Mouse (Mus musculus): Measurements from ENCODE around the gene Dpp3.
A peak's percentile ranks its signal among the peaks of the same experiment; 100 is the strongest.
"Not testable (repeated sequence)": the region's sequence is repeated elsewhere in the genome, so short reads cannot be mapped to it uniquely, and the experiment has no call there.

The Dpp3 gene

GRCm38 (mm10) chr19:4896780-4897520, 31.1 kb downstream of the Dpp3 start:
- no peak for DNase-seq (ENCODE audit: low spot score in 2 of 2)

GRCm38 (mm10) chr19:4891798-4892197, 36.3 kb downstream of the Dpp3 start:
- no peak for DNase-seq (ENCODE audit: low spot score in 2 of 2)

GRCm38 (mm10) chr19:4889791-4890190, 38.3 kb downstream of the Dpp3 start:
- no peak for DNase-seq (ENCODE audit: low spot score in 2 of 2)

GRCm38 (mm10) chr19:4883961-4884360, 44.1 kb downstream of the Dpp3 start:
- DNase-seq (ENCODE audit: low spot score in 2 of 2): no peak

GRCm38 (mm10) chr19:4879324-4879703, 48.8 kb downstream of the Dpp3 start:
- DNase-seq (ENCODE audit: low spot score in 2 of 2): no peak

GRCm38 (mm10) chr19:4878405-4879323, 49.4 kb downstream of the Dpp3 start, which contains the start of gene Zdhhc24:
Gene Zdhhc24, plus strand, starts transcription at chr19:4878668.
- peak; percentile 92 to 94 for DNase-seq (ENCODE audit: low spot score in 2 of 2)

GRCm38 (mm10) chr19:4877785-4878184, 50.3 kb downstream of the Dpp3 start, which contains the start of gene Actn3:
Gene Actn3, minus strand, starts transcription at chr19:4877909.
- no peak for DNase-seq (ENCODE audit: low spot score in 2 of 2)

- DNase-seq (ENCODE audit: low spot score in 2 of 2): no peak
Observed at GRCm38 (mm10) chr19:4876755-4877154, 51.3 kb downstream of the Dpp3 start.

GRCm38 (mm10) chr19:4876241-4876640, 51.8 kb downstream of the Dpp3 start:
- no peak for DNase-seq (ENCODE audit: low spot score in 2 of 2)

GRCm38 (mm10) chr19:4874613-4875012, 53.5 kb downstream of the Dpp3 start:
- DNase-seq (ENCODE audit: low spot score in 2 of 2): not testable (repeated sequence)

GRCm38 (mm10) chr19:4865147-4865546, 62.9 kb downstream of the Dpp3 start:
- no peak for DNase-seq (ENCODE audit: low spot score in 2 of 2)

- no peak for DNase-seq (ENCODE audit: low spot score in 2 of 2)
Observed at GRCm38 (mm10) chr19:4863048-4863447, 65.0 kb downstream of the Dpp3 start.

- no peak for DNase-seq (ENCODE audit: low spot score in 2 of 2)
Observed at GRCm38 (mm10) chr19:4859081-4859480, 69.0 kb downstream of the Dpp3 start.

All from frontal cortex, postnatal 25 days (tissue).